Mouse (Mus musculus): ENCODE measurements around the gene Npas2. TPM values are rescaled to one million over a fixed set of nuclear protein-coding genes. Genes with fewer than 3 reads are reported as not detected.
A peak's percentile ranks its signal among the peaks of the same experiment; 100 is the strongest.

The Npas2 gene
- total and polyA plus RNA-seq, 2 experiments from 2014 or later: 3.5 to 3.7 TPM

GRCm38 (mm10) chr1:39332456-39332855 is 138.9 kb downstream of the Npas2 start:
- Histone ChIP-seq H3K9me3 (replicated peaks; ENCODE audit: control insufficient read depth, low read length) (no peaks in the 10 kb centered on the region), H3K4me1 (ENCODE audit: control insufficient read depth, insufficient read depth) (peaks cover 26% of the 10 kb centered on the region), H3K27ac (ENCODE audit: low read depth) (0 out of 2 replicates have a peak overlapping the region, but pooled peaks have one; percentile 76), H3K27me3 (ENCODE audit: control insufficient read depth, insufficient read depth, low read length) (no peaks in the 10 kb centered on the region), H3K9ac (replicated peaks; ENCODE audit: low read depth, low read length) (no peak overlapping the region), H3K4me2 (ENCODE audit: low read depth, low read length) (no peak overlapping the region), H3K4me3 (ENCODE audit: low read depth, low read length) (no peak overlapping the region), H3K36me3 (replicated peaks; ENCODE audit: control insufficient read depth, insufficient read depth, low read length) (peaks cover 15% of the 10 kb centered on the region)
- DNase-seq (ENCODE audit: low spot score): no peak
- WGBS: 78% methylated on average over 4 of the region's 4 CpGs
- TF ChIP-seq EP300 (IDR thresholded peaks at IDR 0.05; ENCODE audit: low read depth) (no peak), CTCF (IDR thresholded peaks at IDR 0.05; ENCODE audit: low read depth) (no peak)
- no peak for ATAC-seq (ENCODE audit: insufficient read depth, low read depth)

DNA sequence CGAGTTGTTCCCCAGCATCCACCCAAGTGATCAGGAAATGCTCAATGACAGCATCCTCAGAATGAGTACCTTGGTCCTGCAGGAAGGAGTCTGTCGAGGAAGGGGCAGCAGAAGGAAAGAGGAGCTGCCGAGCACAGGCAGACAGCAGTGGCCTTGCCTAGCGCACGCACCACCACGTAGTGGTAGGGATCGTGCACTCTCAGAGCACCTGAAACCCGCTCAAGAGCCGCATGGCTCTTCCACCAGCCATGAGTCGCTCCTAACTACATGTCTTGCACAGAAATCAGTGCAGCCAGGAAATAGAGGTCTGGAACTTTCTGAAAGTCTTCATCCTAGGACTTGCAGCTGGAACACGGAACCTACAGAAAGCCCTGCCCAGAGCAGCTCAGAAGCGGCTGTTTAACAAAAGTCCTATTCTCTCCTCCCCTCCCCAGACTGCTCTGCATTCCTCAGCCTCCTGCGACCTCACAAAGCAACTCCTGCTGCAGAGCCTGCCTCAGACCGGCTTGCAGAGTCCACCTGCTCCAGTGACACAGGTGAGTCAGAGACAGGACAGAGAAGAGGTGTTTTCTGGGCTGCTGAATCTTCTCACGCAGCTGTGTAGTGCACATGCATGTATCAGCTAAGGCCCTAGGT is 142.1 kb downstream of the Npas2 start:
- no peak for ATAC-seq (ENCODE audit: insufficient read depth, low read depth)
- no peak for TF ChIP-seq EP300 (IDR thresholded peaks at IDR 0.05; ENCODE audit: low read depth)
- no peak for TF ChIP-seq CTCF (IDR thresholded peaks at IDR 0.05; ENCODE audit: low read depth)
- peaks cover 26% of the 10 kb centered on the region for H3K36me3 ChIP-seq (replicated peaks; ENCODE audit: control insufficient read depth, insufficient read depth, low read length)
- no peaks in the 10 kb centered on the region for H3K9me3 ChIP-seq (replicated peaks; ENCODE audit: control insufficient read depth, low read length)
- no peak overlapping the region for H3K9ac ChIP-seq (replicated peaks; ENCODE audit: low read depth, low read length)
- H3K4me2 ChIP-seq (ENCODE audit: low read depth, low read length): no peak overlapping the region
- H3K27me3 ChIP-seq (ENCODE audit: control insufficient read depth, insufficient read depth, low read length): no peaks in the 10 kb centered on the region
- no peak overlapping the region for H3K27ac ChIP-seq (ENCODE audit: low read depth)
- peaks cover 20% of the 10 kb centered on the region for H3K4me1 ChIP-seq (ENCODE audit: control insufficient read depth, insufficient read depth)
- WGBS: 40% methylated on average over 15 of the region's 15 CpGs
- DNase-seq (ENCODE audit: low spot score): no peak
- H3K4me3 ChIP-seq (ENCODE audit: low read depth, low read length): no peak overlapping the region

DNA sequence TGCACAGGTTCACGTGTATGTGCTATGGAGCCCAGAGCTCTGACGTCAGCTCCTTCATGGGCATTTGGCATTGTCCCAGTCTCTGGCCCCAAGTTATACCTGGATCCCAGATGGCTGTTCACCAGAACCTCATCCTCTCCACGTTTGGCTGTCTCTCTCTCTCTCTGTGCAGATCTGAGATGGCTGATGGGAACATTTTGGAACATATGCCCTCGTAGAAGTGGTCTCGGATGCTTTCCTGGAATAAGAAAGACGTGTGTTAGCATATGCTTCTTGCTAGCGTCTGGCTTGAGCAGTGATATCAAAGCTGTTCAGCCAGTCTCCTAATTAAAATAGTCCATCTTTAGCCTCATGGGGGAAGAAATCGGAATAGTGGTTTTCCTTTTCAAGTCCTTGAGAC is 143.3 kb downstream of the Npas2 start:
- H3K4me3 ChIP-seq (ENCODE audit: low read depth, low read length): no peak overlapping the region
- H3K4me2 ChIP-seq (ENCODE audit: low read depth, low read length): no peak overlapping the region
- no peak overlapping the region for H3K9ac ChIP-seq (replicated peaks; ENCODE audit: low read depth, low read length)
- ATAC-seq (ENCODE audit: insufficient read depth, low read depth) (no peak), DNase-seq (ENCODE audit: low spot score) (no peak)
- H3K36me3 ChIP-seq (replicated peaks; ENCODE audit: control insufficient read depth, insufficient read depth, low read length): peaks cover 26% of the 10 kb centered on the region
- WGBS: 84% methylated on average over 8 of the region's 8 CpGs
- no peaks in the 10 kb centered on the region for H3K27me3 ChIP-seq (ENCODE audit: control insufficient read depth, insufficient read depth, low read length)
- peaks cover 12% of the 10 kb centered on the region for H3K4me1 ChIP-seq (ENCODE audit: control insufficient read depth, insufficient read depth)
- no peaks in the 10 kb centered on the region for H3K9me3 ChIP-seq (replicated peaks; ENCODE audit: control insufficient read depth, low read length)
- no peak overlapping the region for H3K27ac ChIP-seq (ENCODE audit: low read depth)
- TF ChIP-seq EP300 (IDR thresholded peaks at IDR 0.05; ENCODE audit: low read depth) (no peak), CTCF (IDR thresholded peaks at IDR 0.05; ENCODE audit: low read depth) (no peak)

DNA sequence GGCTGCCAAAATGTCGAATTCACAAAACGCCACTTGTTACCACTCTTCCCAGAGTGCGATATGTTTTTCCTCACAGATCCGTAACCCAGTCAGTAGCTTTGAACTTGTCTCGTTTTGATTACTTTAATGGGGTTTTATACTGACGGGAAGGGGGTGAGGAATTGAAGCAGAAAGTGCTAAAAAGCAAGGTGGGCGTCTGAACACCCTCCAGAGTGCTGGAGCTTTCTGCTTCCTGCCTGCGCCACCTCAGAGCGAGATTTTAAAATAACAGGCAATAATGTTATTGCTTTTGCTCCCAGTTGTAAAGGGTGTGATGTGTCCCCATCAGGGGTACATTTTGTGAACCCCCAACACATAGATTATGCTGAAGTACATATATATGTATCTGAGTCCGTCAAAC is 145.3 kb downstream of the Npas2 start:
- Histone ChIP-seq H3K27ac (ENCODE audit: low read depth) (no peak overlapping the region), H3K4me3 (ENCODE audit: low read depth, low read length) (no peak overlapping the region), H3K27me3 (ENCODE audit: control insufficient read depth, insufficient read depth, low read length) (no peaks in the 10 kb centered on the region), H3K9ac (replicated peaks; ENCODE audit: low read depth, low read length) (no peak overlapping the region), H3K9me3 (replicated peaks; ENCODE audit: control insufficient read depth, low read length) (no peaks in the 10 kb centered on the region), H3K4me1 (ENCODE audit: control insufficient read depth, insufficient read depth) (peaks cover 3% of the 10 kb centered on the region; the same call in 1 of the 2 replicates), H3K36me3 (replicated peaks; ENCODE audit: control insufficient read depth, insufficient read depth, low read length) (peaks cover 23% of the 10 kb centered on the region), H3K4me2 (ENCODE audit: low read depth, low read length) (no peak overlapping the region)
- TF ChIP-seq EP300 (IDR thresholded peaks at IDR 0.05; ENCODE audit: low read depth): no peak
- TF ChIP-seq CTCF (IDR thresholded peaks at IDR 0.05; ENCODE audit: low read depth): no peak
- WGBS: 78% methylated on average over 10 of the region's 10 CpGs
- no peak for DNase-seq (ENCODE audit: low spot score)
- no peak for ATAC-seq (ENCODE audit: insufficient read depth, low read depth)

DNA sequence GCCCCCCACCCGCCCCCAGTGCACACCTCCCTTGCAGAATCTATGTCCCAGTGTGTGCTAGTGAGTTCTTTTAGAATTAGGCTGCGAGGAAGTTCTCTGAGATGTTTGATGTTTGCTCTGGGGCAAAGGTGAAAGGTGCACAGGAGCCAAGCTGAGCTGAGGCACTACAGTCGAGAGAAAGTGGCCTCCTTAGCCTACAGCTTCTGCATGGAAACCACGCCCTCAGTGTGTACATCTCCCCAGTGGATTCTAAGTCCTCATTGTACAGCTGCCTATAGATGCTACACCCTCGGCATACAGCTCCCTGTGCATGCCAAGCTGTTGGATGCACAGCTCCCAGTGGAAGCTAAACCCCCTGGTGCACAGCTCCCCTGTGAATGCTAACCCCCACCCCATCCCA is 145.9 kb downstream of the Npas2 start:
- no peak for DNase-seq (ENCODE audit: low spot score)
- peaks cover 18% of the 10 kb centered on the region; the same call in 1 of the 2 replicates for H3K36me3 ChIP-seq (replicated peaks; ENCODE audit: control insufficient read depth, insufficient read depth, low read length)
- no peaks in the 10 kb centered on the region for H3K9me3 ChIP-seq (replicated peaks; ENCODE audit: control insufficient read depth, low read length)
- no peak overlapping the region for H3K4me2 ChIP-seq (ENCODE audit: low read depth, low read length)
- no peaks in the 10 kb centered on the region for H3K27me3 ChIP-seq (ENCODE audit: control insufficient read depth, insufficient read depth, low read length)
- peaks cover 3% of the 10 kb centered on the region; the same call in 1 of the 2 replicates for H3K4me1 ChIP-seq (ENCODE audit: control insufficient read depth, insufficient read depth)
- 62% methylated on average over 5 of the region's 5 CpGs for WGBS
- no peak for ATAC-seq (ENCODE audit: insufficient read depth, low read depth)
- no peak overlapping the region for H3K27ac ChIP-seq (ENCODE audit: low read depth)
- H3K4me3 ChIP-seq (ENCODE audit: low read depth, low read length): no peak overlapping the region
- TF ChIP-seq CTCF (IDR thresholded peaks at IDR 0.05; ENCODE audit: low read depth) (no peak), EP300 (IDR thresholded peaks at IDR 0.05; ENCODE audit: low read depth) (no peak)
- H3K9ac ChIP-seq (replicated peaks; ENCODE audit: low read depth, low read length): no peak overlapping the region

GRCm38 (mm10) chr1:39340156-39340555 is 146.6 kb downstream of the Npas2 start:
- no peak for TF ChIP-seq EP300 (IDR thresholded peaks at IDR 0.05; ENCODE audit: low read depth)
- no peak for TF ChIP-seq CTCF (IDR thresholded peaks at IDR 0.05; ENCODE audit: low read depth)
- H3K4me2 ChIP-seq (ENCODE audit: low read depth, low read length): no peak overlapping the region
- no peaks in the 10 kb centered on the region for H3K9me3 ChIP-seq (replicated peaks; ENCODE audit: control insufficient read depth, low read length)
- ATAC-seq (ENCODE audit: insufficient read depth, low read depth) (no peak), DNase-seq (ENCODE audit: low spot score) (no peak)
- H3K27me3 ChIP-seq (ENCODE audit: control insufficient read depth, insufficient read depth, low read length): no peaks in the 10 kb centered on the region
- H3K4me3 ChIP-seq (ENCODE audit: low read depth, low read length): no peak overlapping the region
- H3K27ac ChIP-seq (ENCODE audit: low read depth): no peak overlapping the region
- 35% methylated on average over 6 of the region's 6 CpGs for WGBS
- H3K4me1 ChIP-seq (ENCODE audit: control insufficient read depth, insufficient read depth): peaks cover 3% of the 10 kb centered on the region; the same call in 1 of the 2 replicates
- no peak overlapping the region for H3K9ac ChIP-seq (replicated peaks; ENCODE audit: low read depth, low read length)
- H3K36me3 ChIP-seq (replicated peaks; ENCODE audit: control insufficient read depth, insufficient read depth, low read length): peaks cover 12% of the 10 kb centered on the region; the same call in 1 of the 2 replicates

Data from heart, postnatal 0 days (tissue).